Mouse (Mus musculus) macrophage (primary cell): ENCODE results near the gene Kcnj1. TPM values are rescaled to one million over a fixed set of nuclear protein-coding genes. Genes with fewer than 3 reads are reported as not detected.

Experiments used
- H3K27ac ChIP-seq: fragments of 350-480 bp; formaldehyde crosslinking; 2 replicates; pipeline ENCODE4 v1.9.0; 2021
- H3K36me3 ChIP-seq: fragments of 350-480 bp; formaldehyde crosslinking; 2 replicates; pipeline ENCODE4 v1.9.0; 2021; ENCODE audit errors: inconsistent target
- H3K4me3 ChIP-seq: fragments of 350-480 bp; formaldehyde crosslinking; 2 replicates; pipeline ENCODE4 v1.9.0; 2021; ENCODE audit errors: inconsistent target
- H3K79me2 ChIP-seq: fragments of 350-480 bp; formaldehyde crosslinking; 2 replicates; pipeline ENCODE4 v1.9.0; 2021; ENCODE audit errors: inconsistent target
- WGBS: methylation state at CpG from one replicate; pipeline ENCODE4 v1.1.7; 2026; ENCODE audit warnings: inconsistent platforms; ENCODE audit not compliant: missing documents; 5-methylcytosine and 5-hydroxymethylcytosine counted together
- polyA plus RNA-seq: library from polyadenylated mRNA; stranded (reverse); fragments of 250-400 nt; gene quantifications from 3 replicates; pipeline ENCODE4 v1.2.4, GENCODE M21; 2018; ENCODE audit warnings: inconsistent platforms
- total RNA-seq, 78 experiments: library from RNA; depleted of rRNA; stranded (reverse); fragments of 250-400 nt; gene quantifications; 1 replicate in 9 of 78; 2 replicates in 24 of 78; 3 replicates in 43 of 78; 4 replicates in 2 of 78; pipeline ENCODE4 v1.2.4; 2018; ENCODE audit warnings: inconsistent platforms in 56 of 78

Gene Kcnj1
- total RNA-seq (2018; cell fraction: chromatin; rRNA removed), result not detected
- not detected for total RNA-seq (2018; cell fraction: cytosol; rRNA removed)
- total RNA-seq (2018; cell fraction: nucleus; rRNA removed), result not detected
- not detected in 3 replicates for polyA plus RNA-seq

DNA sequence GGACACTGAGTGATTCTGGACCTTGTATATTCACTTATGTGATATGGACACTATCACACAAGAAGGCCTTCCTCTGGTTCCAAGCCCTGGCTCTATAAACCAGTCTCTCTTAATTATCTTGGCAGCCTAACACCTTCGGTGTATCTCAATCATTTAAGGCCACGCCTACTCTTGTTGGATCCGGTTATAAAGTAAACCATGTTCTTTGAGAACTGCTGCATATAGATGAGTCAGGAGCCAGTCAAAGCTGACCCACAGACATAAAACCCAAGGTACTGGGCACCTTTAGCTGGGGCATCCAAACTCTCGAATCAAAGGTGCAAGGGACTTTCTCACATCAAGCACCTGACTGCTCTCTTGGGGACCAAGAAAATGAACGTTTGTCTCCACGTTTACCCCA lies at the start of gene Kcnj1:
Kcnj1 (plus strand) TSS at position 292 of the 400 bp plus-strand sequence.
- Histone ChIP-seq H3K79me2 (no peaks in the 10 kb centered on the region), H3K27ac (no peak within 1 kb of the TSS), H3K36me3 (no peaks in the 10 kb centered on the region), H3K4me3 (no peak within 1 kb of the TSS)
- WGBS, result 90% methylated on average over 6 of the region's 6 CpGs

DNA sequence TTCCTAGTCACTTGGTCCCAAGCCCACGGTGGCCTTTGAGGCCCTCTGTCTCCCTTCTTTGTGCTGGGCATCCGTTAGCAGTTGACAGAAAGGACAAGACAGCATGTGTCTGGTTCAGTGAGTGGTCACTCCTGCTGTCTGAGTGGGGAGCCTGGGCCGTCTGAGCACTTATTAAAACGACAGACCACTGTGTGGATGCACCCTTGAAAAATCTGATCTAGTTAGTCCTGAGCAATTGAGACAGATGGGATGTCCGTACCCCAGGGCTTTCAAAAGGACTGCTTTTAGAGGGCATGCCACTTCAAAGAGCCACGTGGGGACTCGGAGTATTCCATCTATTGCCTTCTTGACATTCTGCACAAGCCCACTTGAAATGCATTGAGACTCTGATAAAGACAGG lies 48.7 kb upstream of the Kcnj1 start:
- no peak overlapping the region for H3K27ac ChIP-seq
- H3K79me2 ChIP-seq, result no peaks in the 10 kb centered on the region
- no peaks in the 10 kb centered on the region for H3K36me3 ChIP-seq
- no peak overlapping the region for H3K4me3 ChIP-seq
- WGBS, result 88% methylated on average over 7 of the region's 7 CpGs

DNA sequence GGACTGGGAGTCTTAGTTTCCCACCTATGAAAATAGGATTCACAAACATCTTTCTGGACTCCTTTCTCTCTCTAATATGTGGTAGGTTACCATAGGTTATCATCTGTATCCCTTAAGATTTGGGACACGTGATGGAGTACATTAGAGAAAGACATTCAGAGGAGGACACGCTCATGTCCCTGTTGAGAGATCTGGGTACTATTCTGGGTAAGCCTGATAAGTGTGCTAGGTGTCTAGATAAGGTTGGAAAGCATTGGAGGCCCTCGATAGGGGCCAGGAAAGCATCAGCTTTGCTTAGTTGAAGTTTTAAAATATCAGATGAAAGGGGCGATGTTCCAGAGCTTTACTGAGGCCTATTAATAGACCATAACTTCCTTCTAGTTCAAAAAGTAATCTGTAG lies 43.5 kb upstream of the Kcnj1 start:
- Histone ChIP-seq H3K79me2 (no peaks in the 10 kb centered on the region), H3K36me3 (no peaks in the 10 kb centered on the region), H3K27ac (no peak overlapping the region), H3K4me3 (no peak overlapping the region)
- 98% methylated on average over 4 of the region's 4 CpGs for WGBS

GRCm38 (mm10) chr9:32331162-32331561 lies 41.1 kb upstream of the Kcnj1 start:
- H3K36me3 ChIP-seq, result no peaks in the 10 kb centered on the region
- H3K27ac ChIP-seq, result no peak overlapping the region
- WGBS, result 74% methylated on average over 5 of the region's 5 CpGs
- no peak overlapping the region for H3K4me3 ChIP-seq
- H3K79me2 ChIP-seq, result no peaks in the 10 kb centered on the region

DNA sequence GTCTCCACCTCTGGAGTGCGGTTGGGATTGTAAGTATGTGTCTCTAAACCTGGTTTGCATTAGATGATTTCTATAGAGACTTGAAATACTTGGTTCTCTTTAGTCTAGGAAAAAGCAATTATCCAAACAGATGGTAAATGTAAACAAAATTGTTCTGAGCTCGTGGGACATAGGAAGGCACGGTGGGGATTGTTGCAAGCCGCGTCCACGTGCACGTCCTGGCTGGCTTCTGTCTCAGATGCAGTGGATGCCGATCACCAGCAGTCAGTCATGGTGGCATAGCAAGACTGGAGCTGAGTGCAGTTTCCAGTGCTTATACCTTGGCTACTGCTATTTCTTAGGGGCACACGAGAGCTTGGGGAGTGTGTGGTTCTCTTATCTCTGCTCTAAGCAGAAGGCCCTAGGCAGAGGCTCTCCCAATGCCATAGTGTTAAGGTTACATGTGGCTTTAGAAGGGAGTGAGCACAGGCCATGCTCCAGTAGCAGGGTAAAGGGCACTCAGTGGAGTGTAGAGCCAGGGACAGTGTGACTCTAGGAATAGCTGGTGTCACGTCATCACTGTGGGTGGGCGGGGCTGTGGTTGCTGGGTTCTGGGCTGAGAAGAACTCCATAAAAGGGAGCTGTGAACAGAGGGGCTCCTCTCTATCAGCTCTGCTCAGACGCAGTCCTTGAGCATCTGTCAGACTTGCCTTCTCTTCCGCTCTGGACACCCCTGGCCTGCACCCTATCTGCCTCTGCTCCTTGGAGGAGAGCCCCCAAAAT lies 36.7 kb upstream of the Kcnj1 start:
- Histone ChIP-seq H3K27ac (no peak overlapping the region), H3K4me3 (no peak overlapping the region), H3K36me3 (no peaks in the 10 kb centered on the region), H3K79me2 (no peaks in the 10 kb centered on the region)
- 91% methylated on average over 13 of the region's 13 CpGs for WGBS

- Histone ChIP-seq H3K79me2 (no peaks in the 10 kb centered on the region), H3K36me3 (no peaks in the 10 kb centered on the region), H3K27ac (no peak overlapping the region), H3K4me3 (no peak overlapping the region)
- WGBS, result 55% methylated on average over 5 of the region's 5 CpGs
Observed at GRCm38 (mm10) chr9:32340831-32341230, 31.5 kb upstream of the Kcnj1 start.

GRCm38 (mm10) chr9:32342929-32343328 lies 29.4 kb upstream of the Kcnj1 start:
- 45% methylated on average over 8 of the region's 8 CpGs for WGBS
- Histone ChIP-seq H3K79me2 (no peaks in the 10 kb centered on the region), H3K4me3 (no peak overlapping the region), H3K36me3 (no peaks in the 10 kb centered on the region), H3K27ac (no peak overlapping the region)

GRCm38 (mm10) chr9:32344051-32344450 lies 28.2 kb upstream of the Kcnj1 start, which contains the start of gene Kcnj5:
TSS of gene Kcnj5 (minus strand) at chr9:32344350.
- H3K4me3 ChIP-seq, result no peak within 1 kb of the TSS
- WGBS, result 6% methylated on average over 17 of the region's 20 CpGs
- no peaks in the 10 kb centered on the region for H3K79me2 ChIP-seq
- H3K36me3 ChIP-seq, result no peaks in the 10 kb centered on the region
- no peak within 1 kb of the TSS for H3K27ac ChIP-seq

DNA sequence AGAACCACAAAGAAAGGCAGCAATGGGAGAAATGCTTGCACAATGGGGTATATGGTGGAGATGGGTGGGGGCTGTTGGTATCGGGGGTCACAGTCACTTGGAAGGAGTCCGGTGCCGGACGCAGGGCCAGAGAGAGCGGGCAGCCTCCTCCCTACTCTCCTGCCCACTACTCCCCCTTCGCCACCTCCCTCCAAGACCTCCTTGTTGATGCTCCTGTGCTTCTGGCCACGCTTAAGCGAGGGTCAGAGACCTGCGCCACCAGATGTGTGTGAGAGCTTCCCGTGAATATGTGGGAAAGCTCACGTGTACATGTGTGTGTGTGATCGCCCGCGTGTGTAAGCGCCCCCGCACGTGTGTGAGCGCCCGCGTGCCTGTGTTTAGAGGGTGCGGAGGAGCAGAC lies 27.8 kb upstream of the Kcnj1 start:
- Histone ChIP-seq H3K36me3 (no peaks in the 10 kb centered on the region), H3K27ac (no peak overlapping the region), H3K79me2 (no peaks in the 10 kb centered on the region), H3K4me3 (no peak overlapping the region)
- WGBS, result 11% methylated on average over 20 of the region's 21 CpGs

DNA sequence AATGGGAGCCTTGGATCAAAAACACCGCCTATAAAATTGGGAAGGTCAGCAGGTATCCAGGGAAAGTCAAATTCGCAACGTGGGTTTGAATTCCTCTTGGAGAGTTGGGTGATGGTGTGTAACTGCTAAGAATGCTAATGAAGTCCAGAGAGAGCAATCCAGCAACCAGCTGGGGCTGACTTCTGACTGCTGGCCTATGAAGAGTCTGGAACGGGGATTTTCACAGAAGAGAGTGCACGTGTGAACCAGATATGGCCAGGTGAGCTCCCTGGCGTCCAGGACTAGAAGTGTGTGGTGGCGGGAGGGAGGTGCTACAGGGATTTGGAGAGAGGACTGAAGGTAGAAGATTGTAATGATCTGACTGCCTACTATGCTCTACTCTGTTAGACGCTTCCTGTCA lies 24.2 kb upstream of the Kcnj1 start:
- Histone ChIP-seq H3K27ac (no peak overlapping the region), H3K36me3 (no peaks in the 10 kb centered on the region), H3K4me3 (no peak overlapping the region), H3K79me2 (no peaks in the 10 kb centered on the region)
- 94% methylated on average over 8 of the region's 8 CpGs for WGBS

GRCm38 (mm10) chr9:32349344-32349743 lies 22.9 kb upstream of the Kcnj1 start:
- no peaks in the 10 kb centered on the region for H3K79me2 ChIP-seq
- no peak overlapping the region for H3K4me3 ChIP-seq
- H3K36me3 ChIP-seq, result no peaks in the 10 kb centered on the region
- no peak overlapping the region for H3K27ac ChIP-seq
- WGBS, result 78% methylated on average over 10 of the region's 10 CpGs

DNA sequence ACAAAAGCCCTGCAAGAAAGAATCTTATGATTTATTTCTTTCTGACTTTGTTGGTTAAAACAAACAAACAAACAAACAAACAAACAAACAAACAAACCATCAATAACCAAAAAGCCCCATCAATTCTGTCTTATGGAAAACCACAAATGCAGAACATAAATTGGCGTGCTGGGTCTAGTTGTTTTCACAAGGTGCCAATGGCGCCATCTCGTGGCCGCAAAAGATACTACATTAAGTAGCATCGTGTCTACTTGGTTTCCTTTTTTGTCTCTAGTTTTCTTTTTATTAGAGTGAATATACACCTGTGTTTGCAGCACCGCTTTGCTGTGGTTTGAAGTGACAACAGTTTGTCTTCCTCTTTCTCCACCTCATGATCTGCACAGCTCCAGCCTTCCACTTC lies 22.0 kb upstream of the Kcnj1 start:
- Histone ChIP-seq H3K36me3 (no peaks in the 10 kb centered on the region), H3K79me2 (no peaks in the 10 kb centered on the region), H3K4me3 (no peak overlapping the region), H3K27ac (no peak overlapping the region)
- 6% methylated on average over 6 of the region's 6 CpGs for WGBS

- no peaks in the 10 kb centered on the region for H3K79me2 ChIP-seq
- H3K36me3 ChIP-seq, result no peaks in the 10 kb centered on the region
- WGBS, result 83% methylated on average over 1 of the region's 1 CpGs
- no peak overlapping the region for H3K4me3 ChIP-seq
- no peak overlapping the region for H3K27ac ChIP-seq
Observed at GRCm38 (mm10) chr9:32360770-32361169, 11.5 kb upstream of the Kcnj1 start.

- no peaks in the 10 kb centered on the region for H3K79me2 ChIP-seq
- WGBS, result 0% methylated on average over 2 of the region's 2 CpGs
- no peak overlapping the region for H3K4me3 ChIP-seq
- no peak overlapping the region for H3K27ac ChIP-seq
- H3K36me3 ChIP-seq, result no peaks in the 10 kb centered on the region
Observed at GRCm38 (mm10) chr9:32368812-32369211, 3.5 kb upstream of the Kcnj1 start.

GRCm38 (mm10) chr9:32369388-32369787 lies 2.9 kb upstream of the Kcnj1 start:
- 81% methylated on average over 6 of the region's 6 CpGs for WGBS
- Histone ChIP-seq H3K36me3 (no peaks in the 10 kb centered on the region), H3K79me2 (no peaks in the 10 kb centered on the region), H3K4me3 (no peak overlapping the region), H3K27ac (no peak overlapping the region)

- Histone ChIP-seq H3K79me2 (no peaks in the 10 kb centered on the region), H3K27ac (no peak overlapping the region), H3K36me3 (no peaks in the 10 kb centered on the region), H3K4me3 (no peak overlapping the region)
- 93% methylated on average over 6 of the region's 6 CpGs for WGBS
Observed at GRCm38 (mm10) chr9:32373656-32374055, 1.4 kb downstream of the Kcnj1 start.
